Mouse (Mus musculus) liver, adult (tissue): Measurements from ENCODE around the gene Rsph14.

Experiments
- GATA4 ChIP-seq: IDR thresholded peaks from 2 replicates; pipeline ENCODE4 v1.6.1; 2014; ENCODE audit warnings: mild to moderate bottlenecking, low read length; ENCODE audit not compliant: insufficient replicate concordance

The Rsph14 gene

GRCm38 (mm10) chr10:75028743-75029142 is 3.6 kb downstream of the Rsph14 start:
- TF ChIP-seq GATA4: no peak

- no peak for TF ChIP-seq GATA4
These were observed 5.9 kb downstream of the Rsph14 start for GRCm38 (mm10) chr10:75026491-75026890.

- TF ChIP-seq GATA4: no peak
These were observed 11.2 kb downstream of the Rsph14 start for GRCm38 (mm10) chr10:75021138-75021537.

GRCm38 (mm10) chr10:75020271-75020670 is 12.1 kb downstream of the Rsph14 start:
- no peak for TF ChIP-seq GATA4

GRCm38 (mm10) chr10:75016481-75016880 is 15.9 kb downstream of the Rsph14 start:
- no peak for TF ChIP-seq GATA4

GRCm38 (mm10) chr10:75015465-75015864 is 16.9 kb downstream of the Rsph14 start:
- no peak for TF ChIP-seq GATA4

- TF ChIP-seq GATA4: no peak
These were observed 21.7 kb downstream of the Rsph14 start for GRCm38 (mm10) chr10:75010704-75011103.

GRCm38 (mm10) chr10:75006889-75007662 is 25.3 kb downstream of the Rsph14 start:
- no peak for TF ChIP-seq GATA4

- TF ChIP-seq GATA4: no peak
These were observed 28.3 kb downstream of the Rsph14 start for GRCm38 (mm10) chr10:75004067-75004466.

GRCm38 (mm10) chr10:75001391-75001790 is 31.0 kb downstream of the Rsph14 start:
- no peak for TF ChIP-seq GATA4

- no peak for TF ChIP-seq GATA4
These were observed 37.0 kb downstream of the Rsph14 start for GRCm38 (mm10) chr10:74995377-74995776.

GRCm38 (mm10) chr10:74994863-74995262 is 37.5 kb downstream of the Rsph14 start:
- TF ChIP-seq GATA4: no peak

- no peak for TF ChIP-seq GATA4
These were observed 41.6 kb downstream of the Rsph14 start for GRCm38 (mm10) chr10:74990584-74991322.

GRCm38 (mm10) chr10:74989814-74990213 is 42.6 kb downstream of the Rsph14 start:
- TF ChIP-seq GATA4: no peak

- no peak for TF ChIP-seq GATA4
These were observed 44.5 kb downstream of the Rsph14 start for GRCm38 (mm10) chr10:74987698-74988470.

GRCm38 (mm10) chr10:74983176-74983575 is 49.2 kb downstream of the Rsph14 start:
- TF ChIP-seq GATA4: no peak
